Mouse (Mus musculus): ENCODE measurements at regions not wholly inside any gene's neighbourhood (a gene's known extent, or its start where the extent isn't known, plus 50 kb on each side); places are given as distances from the start of the nearest gene placed in this dataset.

DNA sequence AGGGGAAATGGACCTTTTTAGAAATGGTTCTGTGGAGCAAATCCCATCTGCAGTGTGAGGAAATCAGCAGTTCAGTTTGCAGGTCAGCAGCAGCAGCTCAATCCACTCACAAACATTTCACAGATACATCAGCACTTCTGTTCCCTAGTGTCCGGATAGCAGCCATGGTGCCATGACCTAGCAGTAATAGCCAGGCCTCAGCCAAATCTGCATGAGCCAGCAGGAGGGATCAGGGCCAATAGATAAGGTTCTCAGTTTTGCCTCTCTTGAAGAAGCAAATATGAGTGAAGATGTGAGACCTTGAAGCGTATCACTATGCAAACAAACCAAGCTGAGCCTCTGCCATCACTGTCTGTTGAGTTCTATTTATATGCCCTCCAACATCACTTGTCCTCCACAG is 380.7 kb upstream of the Chrm3 start:
- Histone ChIP-seq H3K27me3 (no peaks in the 10 kb centered on the region), H3K27ac (no peak overlapping the region), H3K9me3 (no peaks in the 10 kb centered on the region), H3K36me3 (no peaks in the 10 kb centered on the region), H3K4me1 (no peaks in the 10 kb centered on the region), H3K4me3 (no peak overlapping the region), H3K9ac (no peak overlapping the region), H3K4me2 (no peak overlapping the region)
- WGBS = 80% methylated on average over 2 of the region's 2 CpGs
- no peak for ATAC-seq (ENCODE audit: insufficient number of reproducible peaks, low FRiP score, low TSS enrichment, low read depth)

GRCm38 (mm10) chr13:10725745-10726171 is 365.1 kb upstream of the Chrm3 start:
- Histone ChIP-seq H3K36me3 (no peaks in the 10 kb centered on the region), H3K27ac (no peak overlapping the region), H3K4me1 (no peaks in the 10 kb centered on the region), H3K4me3 (no peak overlapping the region), H3K27me3 (no peaks in the 10 kb centered on the region), H3K9ac (no peak overlapping the region), H3K4me2 (no peak overlapping the region), H3K9me3 (no peaks in the 10 kb centered on the region)
- no peak for ATAC-seq (ENCODE audit: insufficient number of reproducible peaks, low FRiP score, low TSS enrichment, low read depth)
- 66% methylated on average over 3 of the region's 3 CpGs for WGBS

DNA sequence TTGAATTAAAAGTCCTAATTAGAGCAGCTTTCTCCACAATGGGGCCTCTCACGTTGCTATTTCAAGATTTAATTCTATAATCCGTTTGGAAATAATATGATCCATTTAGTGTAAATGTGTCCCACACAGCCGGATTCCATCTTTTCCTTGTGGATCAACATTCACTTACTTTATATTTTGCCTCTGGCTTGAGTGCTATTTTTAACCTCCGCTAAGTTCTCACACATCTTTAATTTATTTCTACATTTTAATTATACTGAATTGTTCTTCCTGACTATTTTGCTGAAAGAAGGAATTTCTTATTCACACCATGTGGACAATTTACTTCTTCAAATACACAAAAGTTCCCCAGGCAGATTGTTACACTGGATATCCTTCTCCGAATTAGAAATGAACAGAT is 364.7 kb upstream of the Chrm3 start:
- H3K27me3 ChIP-seq = no peaks in the 10 kb centered on the region
- no peak for ATAC-seq (ENCODE audit: insufficient number of reproducible peaks, low FRiP score, low TSS enrichment, low read depth)
- no peak overlapping the region for H3K4me3 ChIP-seq
- H3K9me3 ChIP-seq = no peaks in the 10 kb centered on the region
- no peak overlapping the region for H3K9ac ChIP-seq
- no peaks in the 10 kb centered on the region for H3K36me3 ChIP-seq
- H3K4me1 ChIP-seq = no peaks in the 10 kb centered on the region
- no peak overlapping the region for H3K27ac ChIP-seq
- H3K4me2 ChIP-seq = no peak overlapping the region
- WGBS = 72% methylated on average over 5 of the region's 5 CpGs

DNA sequence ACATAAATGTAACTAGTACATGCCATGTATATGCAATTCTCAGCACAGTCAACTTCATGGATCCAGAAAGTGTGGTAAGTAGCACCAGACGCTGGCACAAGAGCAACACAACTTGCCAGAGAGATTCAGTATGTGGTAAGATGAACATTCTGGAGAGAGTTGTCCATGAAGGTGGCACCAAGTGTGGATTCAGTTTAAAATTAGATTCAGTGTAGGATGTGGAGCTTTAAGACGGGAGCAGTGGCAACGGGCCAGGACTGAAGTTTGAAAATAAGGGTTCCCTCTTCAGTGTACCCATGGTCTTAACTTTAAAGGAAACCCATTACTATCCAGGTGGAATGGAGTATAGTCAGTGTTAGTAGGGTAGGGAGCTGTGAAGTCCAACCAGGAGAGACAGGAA is 360.0 kb upstream of the Chrm3 start:
- H3K27me3 ChIP-seq = no peaks in the 10 kb centered on the region
- no peak overlapping the region for H3K4me3 ChIP-seq
- 88% methylated on average over 3 of the region's 3 CpGs for WGBS
- no peak for ATAC-seq (ENCODE audit: insufficient number of reproducible peaks, low FRiP score, low TSS enrichment, low read depth)
- no peaks in the 10 kb centered on the region for H3K9me3 ChIP-seq
- no peak overlapping the region for H3K27ac ChIP-seq
- no peaks in the 10 kb centered on the region for H3K4me1 ChIP-seq
- no peak overlapping the region for H3K9ac ChIP-seq
- H3K36me3 ChIP-seq = no peaks in the 10 kb centered on the region
- H3K4me2 ChIP-seq = no peak overlapping the region

- 80% methylated on average over 5 of the region's 5 CpGs for WGBS
Measured at GRCm38 (mm10) chr13:10711451-10711850, 350.8 kb upstream of the Chrm3 start.

GRCm38 (mm10) chr13:10710909-10711308 is 350.3 kb upstream of the Chrm3 start:
- ATAC-seq (ENCODE audit: insufficient number of reproducible peaks, low FRiP score, low TSS enrichment, low read depth) = no peak

More at GRCm38 (mm10) chr13:10711451-10711850, 350.8 kb upstream of the Chrm3 start:
- Histone ChIP-seq H3K27me3 (no peaks in the 10 kb centered on the region), H3K4me2 (no peak overlapping the region), H3K9me3 (no peaks in the 10 kb centered on the region), H3K9ac (no peak overlapping the region), H3K4me1 (no peaks in the 10 kb centered on the region), H3K36me3 (no peaks in the 10 kb centered on the region), H3K4me3 (no peak overlapping the region), H3K27ac (no peak overlapping the region)
- no peak for ATAC-seq (ENCODE audit: insufficient number of reproducible peaks, low FRiP score, low TSS enrichment, low read depth)

GRCm38 (mm10) chr13:10697146-10697545 is 336.5 kb upstream of the Chrm3 start:
- Histone ChIP-seq H3K9ac (no peak overlapping the region), H3K4me3 (no peak overlapping the region), H3K4me1 (no peaks in the 10 kb centered on the region), H3K27ac (no peak overlapping the region), H3K36me3 (no peaks in the 10 kb centered on the region), H3K27me3 (no peaks in the 10 kb centered on the region), H3K4me2 (no peak overlapping the region), H3K9me3 (no peaks in the 10 kb centered on the region)
- WGBS = 87% methylated on average over 5 of the region's 5 CpGs
- ATAC-seq (ENCODE audit: insufficient number of reproducible peaks, low FRiP score, low TSS enrichment, low read depth) = no peak

More at GRCm38 (mm10) chr13:10710909-10711308, 350.3 kb upstream of the Chrm3 start:
- Histone ChIP-seq H3K36me3 (no peaks in the 10 kb centered on the region), H3K9me3 (no peaks in the 10 kb centered on the region), H3K27me3 (no peaks in the 10 kb centered on the region), H3K4me1 (no peaks in the 10 kb centered on the region), H3K4me3 (no peak overlapping the region), H3K4me2 (no peak overlapping the region), H3K27ac (no peak overlapping the region), H3K9ac (no peak overlapping the region)
- WGBS = 79% methylated on average over 4 of the region's 4 CpGs

DNA sequence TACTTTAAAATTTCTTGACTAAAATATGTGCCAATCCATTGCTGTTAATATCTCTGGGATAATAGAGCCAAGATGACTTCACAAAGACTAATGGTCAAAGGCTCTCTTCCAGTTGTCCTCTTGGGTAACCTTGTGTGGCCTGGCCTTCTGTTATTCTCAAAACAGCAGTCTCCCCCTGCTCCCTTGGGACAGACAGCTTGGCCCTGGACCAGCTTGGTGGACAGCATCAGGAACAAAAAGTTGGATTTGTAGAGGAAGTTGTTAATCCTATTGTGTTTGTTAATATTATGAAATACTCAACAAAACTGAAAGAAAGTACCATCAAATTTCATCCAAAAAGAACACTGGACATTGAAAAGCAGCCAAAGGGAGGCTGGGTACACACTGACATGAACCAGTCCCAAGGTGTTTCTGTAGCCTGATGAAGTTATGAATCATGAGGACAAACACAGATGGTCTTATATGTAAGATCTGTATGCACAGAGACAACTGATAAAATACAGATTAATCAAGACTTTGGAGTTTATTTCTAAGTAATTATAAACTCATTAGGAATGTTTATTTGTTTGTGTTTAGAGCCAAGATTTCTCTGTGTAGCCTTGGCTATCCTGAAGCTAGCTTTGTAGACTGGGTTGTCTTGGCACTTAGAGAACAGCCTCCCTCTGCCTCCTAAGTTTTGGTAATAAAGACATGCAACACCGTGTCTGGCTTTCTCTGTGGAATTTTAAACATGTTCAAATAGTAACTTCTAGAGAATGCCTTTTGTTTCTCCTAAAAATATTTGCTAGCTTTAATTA is 335.7 kb upstream of the Chrm3 start:
- Histone ChIP-seq H3K4me2 (no peak overlapping the region), H3K4me3 (no peak overlapping the region), H3K27ac (no peak overlapping the region), H3K9me3 (no peaks in the 10 kb centered on the region), H3K4me1 (no peaks in the 10 kb centered on the region), H3K9ac (no peak overlapping the region), H3K36me3 (no peaks in the 10 kb centered on the region), H3K27me3 (no peaks in the 10 kb centered on the region)
- WGBS = 50% methylated on average over 1 of the region's 1 CpGs
- no peak for ATAC-seq (ENCODE audit: insufficient number of reproducible peaks, low FRiP score, low TSS enrichment, low read depth)

- H3K4me3 ChIP-seq = no peak overlapping the region
- no peaks in the 10 kb centered on the region for H3K36me3 ChIP-seq
- H3K4me2 ChIP-seq = no peak overlapping the region
- H3K9me3 ChIP-seq = no peaks in the 10 kb centered on the region
- no peak for ATAC-seq (ENCODE audit: insufficient number of reproducible peaks, low FRiP score, low TSS enrichment, low read depth)
- H3K27me3 ChIP-seq = no peaks in the 10 kb centered on the region
- no peak overlapping the region for H3K9ac ChIP-seq
- 72% methylated on average over 2 of the region's 2 CpGs for WGBS
- no peak overlapping the region for H3K27ac ChIP-seq
- H3K4me1 ChIP-seq = no peaks in the 10 kb centered on the region
Measured at GRCm38 (mm10) chr13:10691307-10691706, 330.7 kb upstream of the Chrm3 start.

DNA sequence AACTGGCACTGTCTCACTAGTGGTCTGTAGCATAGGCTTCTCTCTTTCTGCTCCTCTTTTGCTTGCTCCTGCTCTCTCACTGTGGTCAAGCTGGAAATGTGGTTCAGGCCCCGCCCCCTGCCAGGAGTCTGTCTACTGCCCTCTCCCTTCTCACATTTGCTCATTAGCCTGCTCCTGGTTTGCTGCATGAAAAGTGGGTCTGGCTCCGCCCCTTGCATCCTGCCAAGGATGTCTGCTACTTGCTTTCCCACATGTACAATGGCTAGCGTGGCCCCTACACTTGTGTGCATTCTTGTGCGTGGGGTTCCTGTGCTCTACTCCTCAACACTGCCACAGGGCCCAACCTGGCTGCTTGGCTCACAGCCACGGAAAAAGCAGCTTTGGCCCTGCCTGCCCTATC is 326.7 kb upstream of the Chrm3 start:
- Histone ChIP-seq H3K9ac (no peak overlapping the region), H3K27ac (no peak overlapping the region), H3K36me3 (no peaks in the 10 kb centered on the region), H3K9me3 (no peaks in the 10 kb centered on the region), H3K27me3 (no peaks in the 10 kb centered on the region), H3K4me2 (no peak overlapping the region), H3K4me1 (no peaks in the 10 kb centered on the region), H3K4me3 (no peak overlapping the region)
- 58% methylated on average over 5 of the region's 5 CpGs for WGBS
- ATAC-seq (ENCODE audit: insufficient number of reproducible peaks, low FRiP score, low TSS enrichment, low read depth) = peak; percentile 40; the same call in 1 of the 2 replicates

GRCm38 (mm10) chr13:10654086-10654422 is 293.4 kb upstream of the Chrm3 start:
- 51% methylated on average over 2 of the region's 2 CpGs for WGBS
- no peak for ATAC-seq (ENCODE audit: insufficient number of reproducible peaks, low FRiP score, low TSS enrichment, low read depth)

GRCm38 (mm10) chr13:10653376-10654085 is 292.9 kb upstream of the Chrm3 start:
- no peak for ATAC-seq (ENCODE audit: insufficient number of reproducible peaks, low FRiP score, low TSS enrichment, low read depth)
- Histone ChIP-seq H3K9ac (no peak overlapping the region), H3K27me3 (no peaks in the 10 kb centered on the region), H3K27ac (no peak overlapping the region), H3K36me3 (no peaks in the 10 kb centered on the region), H3K4me3 (no peak overlapping the region), H3K4me1 (no peaks in the 10 kb centered on the region), H3K4me2 (no peak overlapping the region), H3K9me3 (no peaks in the 10 kb centered on the region)
- WGBS = 65% methylated on average over 9 of the region's 9 CpGs

More at GRCm38 (mm10) chr13:10654086-10654422, 293.4 kb upstream of the Chrm3 start:
- Histone ChIP-seq H3K36me3 (no peaks in the 10 kb centered on the region), H3K4me1 (no peaks in the 10 kb centered on the region), H3K4me3 (no peak overlapping the region), H3K9me3 (no peaks in the 10 kb centered on the region), H3K4me2 (no peak overlapping the region), H3K9ac (no peak overlapping the region), H3K27me3 (no peaks in the 10 kb centered on the region), H3K27ac (no peak overlapping the region)
